Mouse (Mus musculus): ENCODE measurements around the gene Prr5l.

The Prr5l gene

GRCm38 (mm10) chr2:101730972-101731371, 151.9 kb downstream of the Prr5l start:
- intact Hi-C loops (cut with DNase I) = no loop called here

GRCm38 (mm10) chr2:101729472-101729871, 153.4 kb downstream of the Prr5l start:
- intact Hi-C loops (cut with DNase I) = no loop called here

GRCm38 (mm10) chr2:101727787-101728186, 155.0 kb downstream of the Prr5l start:
- intact Hi-C loops (cut with DNase I) = no loop called here

GRCm38 (mm10) chr2:101723333-101723881, 159.4 kb downstream of the Prr5l start:
- intact Hi-C loops (cut with DNase I) = no loop called here

GRCm38 (mm10) chr2:101722370-101723332, 160.2 kb downstream of the Prr5l start:
- intact Hi-C loops (cut with DNase I) = no loop called here

GRCm38 (mm10) chr2:101721835-101722234, 161.0 kb downstream of the Prr5l start:
- intact Hi-C loops (cut with DNase I) = no loop called here

GRCm38 (mm10) chr2:101717162-101717561, 165.7 kb downstream of the Prr5l start:
- intact Hi-C loops (cut with DNase I) = no loop called here

GRCm38 (mm10) chr2:101715650-101716323, 167.0 kb downstream of the Prr5l start:
- intact Hi-C loops (cut with DNase I) = no loop called here

- intact Hi-C loops (cut with DNase I) = loop anchor here (5.0 kb wide), 1 partner anchor 86 kb away; no protein-coding TSS in a partner anchor
Observed at GRCm38 (mm10) chr2:101711608-101712007, 171.2 kb downstream of the Prr5l start.

GRCm38 (mm10) chr2:101705941-101706485, 176.8 kb downstream of the Prr5l start:
- intact Hi-C loops (cut with DNase I) = loop anchor here (2.0 to 5.0 kb wide), 2 partner anchors 121 to 165 kb away; no protein-coding TSS in a partner anchor

- intact Hi-C loops (cut with DNase I) = no loop called here
Observed at GRCm38 (mm10) chr2:101699284-101699683, 183.5 kb downstream of the Prr5l start.

GRCm38 (mm10) chr2:101695584-101695983, 187.2 kb downstream of the Prr5l start:
- intact Hi-C loops (cut with DNase I) = no loop called here

GRCm38 (mm10) chr2:101693577-101694215, 189.1 kb downstream of the Prr5l start:
- intact Hi-C loops (cut with DNase I) = loop anchor here (5.0 kb wide), 1 partner anchor 179 kb away; no protein-coding TSS in a partner anchor

- intact Hi-C loops (cut with DNase I) = loop anchor here (5.0 kb wide), 1 partner anchor 179 kb away; no protein-coding TSS in a partner anchor
Observed at GRCm38 (mm10) chr2:101693043-101693442, 189.8 kb downstream of the Prr5l start.

GRCm38 (mm10) chr2:101690252-101690827, 192.5 kb downstream of the Prr5l start:
- intact Hi-C loops (cut with DNase I) = loop anchor here (5.0 kb wide), 1 partner anchor 182 kb away; no protein-coding TSS in a partner anchor

GRCm38 (mm10) chr2:101688011-101688410, 194.8 kb downstream of the Prr5l start:
- intact Hi-C loops (cut with DNase I) = no loop called here

GRCm38 (mm10) chr2:101684421-101684820, 198.4 kb downstream of the Prr5l start:
- intact Hi-C loops (cut with DNase I) = no loop called here

GRCm38 (mm10) chr2:101679164-101679784, 203.6 kb downstream of the Prr5l start:
- intact Hi-C loops (cut with DNase I) = no loop called here

- intact Hi-C loops (cut with DNase I) = no loop called here
Observed at GRCm38 (mm10) chr2:101678236-101679021, 204.4 kb downstream of the Prr5l start, which contains the start of gene Traf6. TSS of gene Traf6 (plus strand) at chr2:101678429.

All from adrenal gland (tissue).